Mouse (Mus musculus) activated CD4-positive, CD25-positive, alpha-beta regulatory T cell, adult 4 months (primary cell): ENCODE measurements around the gene Cnot3. TPM values are rescaled to one million over a fixed set of nuclear protein-coding genes. Genes with fewer than 3 reads are reported as not detected.
A peak's percentile ranks its signal among the peaks of the same experiment; 100 is the strongest.
"Not testable (repeated sequence)": the region's sequence is repeated elsewhere in the genome, so short reads cannot be mapped to it uniquely, and the experiment has no call there.

Experiments used
- ATAC-seq: one replicate; pipeline ENCODE4 v1.8.0; 2017
- polyA plus RNA-seq, 2 experiments: library from polyadenylated mRNA; unstranded; fragments of 100-300 nt; shearing (Covaris generic); gene quantifications; one replicate each; pipeline ENCODE4 v1.2.1; 2017

Gene Cnot3
- polyA plus RNA-seq, 2 experiments from 2014 or later, result 36.6 to 42.0 TPM

DNA sequence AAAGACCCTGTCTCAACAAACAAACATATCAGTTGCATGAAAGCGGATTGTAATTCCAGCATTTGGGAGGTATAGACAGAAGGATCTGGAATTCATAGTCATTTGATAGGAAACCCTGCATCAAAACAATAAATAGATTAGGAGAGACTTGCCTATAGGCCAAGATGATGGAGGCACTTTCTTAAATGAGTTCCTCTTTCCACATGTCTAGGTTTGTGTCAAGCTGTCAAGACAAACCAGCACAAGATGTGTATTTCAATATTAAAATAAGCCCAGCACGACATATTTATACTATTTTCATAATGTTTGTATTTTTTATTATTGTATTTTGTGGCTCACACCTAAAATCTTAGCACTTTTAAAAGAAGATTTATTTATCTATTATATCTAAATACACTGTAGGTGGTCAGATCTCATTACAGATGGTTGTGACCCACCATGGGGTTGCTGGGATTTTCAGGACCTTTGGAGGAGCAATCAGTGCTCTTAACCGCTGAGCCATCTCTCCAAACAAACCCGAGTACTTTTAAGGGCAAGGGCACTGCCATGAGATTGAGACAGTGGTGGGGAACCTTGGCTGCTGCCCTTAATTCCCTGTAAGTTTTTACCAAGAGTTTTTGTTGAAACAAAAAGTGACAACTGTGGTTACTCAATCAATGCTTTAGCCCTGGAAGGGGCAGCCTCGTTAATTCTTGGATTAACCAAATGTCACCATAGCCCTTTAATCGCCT, 58.2 kb downstream of the Cnot3 start:
- peak; percentile 12 for ATAC-seq

DNA sequence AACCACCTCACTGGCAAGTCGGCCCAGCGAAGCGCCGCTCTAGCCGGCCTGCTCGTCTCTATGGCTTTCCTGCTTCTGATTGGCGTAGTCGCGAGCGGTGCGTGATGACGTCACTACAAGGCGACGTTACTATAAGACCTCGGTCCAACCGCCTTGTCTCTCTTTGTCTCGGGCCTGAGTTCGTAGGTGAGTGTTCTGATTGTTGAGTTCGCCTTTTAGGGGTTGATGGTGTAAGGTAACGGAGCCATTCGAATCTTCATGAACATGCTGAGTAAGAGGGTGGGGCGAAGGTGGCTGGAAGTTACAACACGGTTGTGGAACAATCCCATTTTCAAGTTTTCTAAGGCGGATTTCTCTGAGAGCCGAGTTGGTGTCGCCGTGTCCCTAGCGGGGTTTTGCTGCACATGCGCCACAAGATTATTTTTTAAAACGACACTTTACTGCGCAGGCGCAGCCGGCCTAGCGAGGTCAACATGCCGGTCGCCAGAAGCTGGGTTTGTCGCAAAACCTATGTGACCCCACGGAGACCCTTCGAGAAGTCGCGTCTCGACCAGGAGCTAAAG, 58.9 kb downstream of the Cnot3 start, which contains the start of gene Rps9:
Rps9 (plus strand) TSS at position 115 of the 563 bp plus-strand sequence.
- ATAC-seq, result peak; percentile 90

DNA sequence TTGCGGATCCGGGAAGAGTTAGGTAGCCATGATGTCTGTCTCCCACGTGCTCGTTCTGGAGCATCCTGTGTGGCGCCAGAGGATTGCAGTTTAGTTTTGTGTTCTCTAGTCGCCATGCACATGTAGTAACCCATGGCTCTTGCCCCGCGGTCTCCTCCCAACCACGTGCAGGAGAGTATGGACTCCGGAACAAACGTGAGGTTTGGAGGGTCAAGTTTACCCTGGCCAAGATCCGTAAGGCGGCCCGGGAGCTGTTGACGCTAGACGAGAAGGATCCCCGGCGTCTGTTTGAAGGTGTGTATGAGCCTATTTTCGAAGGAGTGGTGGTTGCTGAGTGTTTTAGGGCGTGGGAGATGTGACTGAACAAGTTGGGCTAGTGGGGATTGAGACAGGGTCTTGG, 59.4 kb downstream of the Cnot3 start:
- peak; percentile 29 for ATAC-seq

DNA sequence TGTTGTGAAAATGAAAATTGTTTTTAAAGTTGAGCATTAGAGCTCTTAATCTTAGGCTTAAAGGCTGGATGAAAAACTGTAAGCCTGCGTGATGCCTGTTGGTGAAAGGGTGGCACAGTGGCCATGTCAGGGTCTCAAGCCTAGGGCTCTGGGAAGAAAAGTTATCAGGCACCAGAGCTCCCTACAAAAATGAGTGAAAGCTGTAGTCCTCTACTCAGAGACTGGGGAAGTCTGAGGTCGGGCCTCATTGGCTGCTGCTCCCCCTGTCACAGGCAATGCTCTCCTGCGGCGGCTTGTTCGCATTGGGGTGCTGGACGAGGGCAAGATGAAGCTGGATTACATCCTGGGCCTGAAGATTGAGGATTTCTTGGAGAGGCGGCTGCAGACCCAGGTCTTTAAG, 60.4 kb downstream of the Cnot3 start:
- ATAC-seq, result not testable (repeated sequence)

DNA sequence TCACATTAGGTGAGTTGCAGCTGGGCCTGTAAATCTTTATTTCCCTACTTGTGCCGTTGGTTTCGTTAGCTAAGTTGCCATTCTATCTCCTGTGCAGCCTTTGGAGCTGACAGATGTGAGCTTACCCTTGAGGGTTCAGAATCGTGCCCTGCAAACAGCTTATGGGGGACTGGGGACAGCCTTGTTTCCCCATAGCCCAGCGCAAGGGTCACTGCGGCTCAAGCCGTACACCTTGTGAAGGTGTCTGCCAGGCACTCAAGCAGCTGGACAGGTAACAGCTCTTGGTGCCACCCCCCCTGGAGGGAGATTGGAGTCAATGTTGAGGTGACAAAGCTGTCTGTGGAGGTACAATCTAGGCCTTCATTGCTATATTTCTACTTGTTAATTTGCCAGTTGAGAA, 60.8 kb downstream of the Cnot3 start:
- ATAC-seq, result no peak

DNA sequence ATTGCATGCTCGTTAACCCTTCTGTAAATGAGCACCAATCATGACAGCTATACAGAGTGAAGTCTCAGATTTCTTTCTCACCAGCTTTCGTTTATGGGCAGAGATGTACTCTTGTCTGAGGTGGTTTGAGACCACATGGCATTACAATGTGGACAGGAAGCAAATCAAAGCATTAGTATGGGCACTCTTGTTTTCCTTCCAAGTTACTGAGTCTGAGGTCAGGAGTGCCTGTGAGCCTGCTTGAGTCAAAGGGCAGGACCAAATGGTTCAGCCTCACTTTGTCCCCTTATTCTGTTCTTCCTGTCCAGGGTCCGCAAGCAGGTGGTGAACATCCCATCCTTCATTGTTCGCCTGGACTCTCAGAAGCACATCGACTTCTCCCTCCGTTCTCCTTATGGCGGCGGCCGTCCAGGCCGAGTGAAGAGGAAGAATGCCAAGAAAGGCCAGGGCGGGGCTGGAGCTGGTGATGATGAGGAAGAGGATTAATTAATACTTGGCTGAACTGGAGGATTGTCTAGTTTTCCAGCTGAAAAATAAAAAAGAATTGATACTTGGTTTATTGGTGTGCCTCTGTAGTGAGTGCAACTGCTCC, 61.4 kb downstream of the Cnot3 start:
- no peak for ATAC-seq

DNA sequence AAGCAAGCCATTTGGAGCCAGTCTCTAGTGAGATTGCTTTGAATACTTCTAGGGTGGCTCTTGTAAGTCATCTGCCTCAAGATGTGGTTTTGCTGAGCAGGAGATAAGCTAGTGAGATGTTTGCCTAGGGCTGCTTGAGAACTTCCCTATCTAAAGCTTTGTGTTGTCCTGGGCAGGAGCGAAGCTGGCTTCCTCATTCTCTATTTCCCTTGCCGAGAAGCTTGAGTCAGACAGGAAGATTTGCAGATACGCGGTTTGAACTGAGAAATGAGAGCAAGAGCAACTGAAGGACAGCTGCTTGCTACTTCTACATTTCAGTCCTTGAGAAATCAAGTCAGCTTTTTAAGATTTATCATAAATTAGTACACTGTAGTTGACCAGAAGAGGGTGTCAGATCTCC, 62.0 kb downstream of the Cnot3 start:
- ATAC-seq, result no peak

DNA sequence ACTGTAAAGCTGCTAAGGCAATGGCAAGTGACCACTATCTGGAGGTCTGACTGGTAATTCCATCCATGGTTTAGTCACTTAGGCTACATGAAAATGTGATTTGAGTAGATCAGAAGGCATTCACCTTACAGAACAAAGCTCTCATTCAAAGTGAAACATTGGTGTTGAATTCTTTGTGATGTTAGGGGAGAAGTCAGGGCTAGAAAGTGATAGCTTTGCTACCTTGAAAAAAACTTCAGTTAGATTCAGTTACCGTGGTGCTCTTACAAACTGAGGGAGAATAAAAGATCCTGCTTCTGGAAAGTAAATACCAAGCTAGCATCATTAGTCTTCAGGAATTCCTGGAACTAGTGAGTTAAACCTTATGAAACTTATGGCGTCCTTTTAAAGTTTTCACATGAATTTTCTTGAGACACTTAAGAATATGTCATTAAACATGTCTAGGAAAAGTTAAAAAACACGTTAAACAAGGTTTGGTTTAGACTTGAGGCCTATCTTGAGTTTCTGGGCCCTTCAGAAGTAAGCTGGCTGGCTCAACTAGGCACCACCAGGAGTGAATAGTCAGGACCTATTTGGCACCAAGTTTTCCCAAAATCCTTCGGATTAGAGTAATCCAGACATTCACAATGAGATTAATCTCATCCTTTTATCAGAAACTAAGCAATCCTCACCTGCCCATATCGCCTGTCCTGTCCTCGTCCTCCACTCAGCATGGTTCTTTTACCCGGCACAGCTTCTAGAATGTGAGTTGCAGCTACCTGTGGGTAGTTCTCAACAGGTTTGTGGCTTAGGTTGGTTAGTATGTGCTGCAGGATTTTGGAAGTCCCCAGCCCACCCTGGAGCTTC, 62.7 kb downstream of the Cnot3 start:
- no peak for ATAC-seq

DNA sequence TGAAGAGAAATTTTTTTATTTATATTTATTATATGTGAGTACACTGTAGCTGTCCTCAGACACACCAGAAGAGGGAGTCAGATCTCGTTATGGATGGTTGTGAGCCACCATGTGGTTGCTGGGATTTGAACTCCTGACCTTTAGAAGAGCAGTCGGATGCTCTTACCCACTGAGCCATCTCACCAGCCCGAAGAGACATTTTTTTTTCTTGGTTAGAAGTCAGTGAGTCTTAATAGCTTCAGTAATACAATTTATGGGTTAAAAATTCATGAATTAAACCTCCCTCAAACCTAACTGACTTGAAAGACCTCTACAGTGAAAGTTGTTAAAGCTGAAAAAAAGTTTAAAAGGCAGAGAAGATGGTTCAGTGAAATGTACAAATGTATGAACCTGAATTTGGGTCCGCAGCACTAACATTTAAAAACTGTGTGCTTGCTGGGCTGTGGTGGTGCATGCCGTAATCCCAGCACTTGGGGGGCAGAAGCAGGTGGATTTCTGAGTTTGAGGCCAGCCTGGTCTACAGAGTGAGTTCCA, 63.4 kb downstream of the Cnot3 start:
- not testable (repeated sequence) for ATAC-seq

DNA sequence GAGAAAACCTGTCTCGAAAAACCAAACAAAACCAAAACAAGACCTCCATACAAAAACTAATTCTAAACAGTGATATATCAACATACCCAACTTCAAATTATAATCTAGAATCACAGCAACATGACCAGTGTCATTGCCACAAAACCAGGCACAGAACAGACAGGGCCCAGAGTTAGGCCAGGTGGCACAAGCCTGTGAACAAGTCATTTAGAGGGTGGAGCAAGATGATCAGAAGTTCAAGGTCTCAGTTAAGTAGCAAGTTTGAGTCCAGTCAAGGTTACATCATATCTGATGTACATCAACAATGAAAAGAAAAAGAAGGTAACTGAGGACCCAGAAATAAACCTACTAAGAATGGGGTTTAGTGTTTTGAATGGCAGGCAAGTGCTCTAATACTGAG, 63.9 kb downstream of the Cnot3 start:
- ATAC-seq, result no peak

Other genes with a start within 250 kb of the Cnot3 start
- not detected for gene Cacng6, start 221.1 kb upstream of the Cnot3 start, polyA plus RNA-seq
- under 1 TPM in 1 of 2 experiments, not detected in 1; 0.33 TPM for gene Tarm1, start 142.6 kb upstream of the Cnot3 start, polyA plus RNA-seq
- not detected for gene Oscar, start 29.1 kb upstream of the Cnot3 start, polyA plus RNA-seq
- gene Ndufa3, start 27.9 kb upstream of the Cnot3 start, polyA plus RNA-seq, result 100 to 1,000 TPM; 684 to 742 TPM
- gene Tfpt, start 15.3 kb upstream of the Cnot3 start, polyA plus RNA-seq, result 10 to 100 TPM; 16.9 to 21.4 TPM
- gene Prpf31, start 15.3 kb upstream of the Cnot3 start, polyA plus RNA-seq, result 10 to 100 TPM; 78.4 to 96.2 TPM
- gene Leng1, start 20.6 kb downstream of the Cnot3 start, polyA plus RNA-seq, result 1 to 10 TPM; 6.6 to 8.6 TPM
- gene Tmc4, start 32.3 kb downstream of the Cnot3 start, polyA plus RNA-seq, result 1 to 10 TPM; 4.1 to 9.2 TPM
- 10 to 100 TPM in 1 of 2 experiments, 1 to 10 TPM in 1; 7.5 to 10.4 TPM for gene Tsen34, start 47.6 kb downstream of the Cnot3 start, polyA plus RNA-seq
- 10 to 100 TPM; 13.8 to 27.6 TPM for gene Mboat7, start 48.3 kb downstream of the Cnot3 start, polyA plus RNA-seq
- 1,000 to 10,000 TPM; 4,746 to 5,361 TPM for gene Rps9, start 58.7 kb downstream of the Cnot3 start, polyA plus RNA-seq
- under 1 TPM in 1 of 2 experiments, not detected in 1; 0.61 TPM for gene Pirb, start 75.1 kb downstream of the Cnot3 start, polyA plus RNA-seq
- gene Gm15448, start 180.4 kb downstream of the Cnot3 start, polyA plus RNA-seq, result not detected
- gene Pira2, start 199.8 kb downstream of the Cnot3 start, polyA plus RNA-seq, result under 1 TPM in 1 of 2 experiments, not detected in 1; 0.15 TPM